Mouse (Mus musculus) limb, embryonic 11.5 days (tissue): ENCODE measurements at regions not wholly inside any gene's neighbourhood (a gene's known extent, or its start where the extent isn't known, plus 50 kb on each side); places are given as distances from the start of the nearest gene placed in this dataset.
A peak's percentile ranks its signal among the peaks of the same experiment; 100 is the strongest.

Source experiments
- ATAC-seq: fragments of 200-750 bp; cut with Nextera tagmentation; 2 replicates; pipeline ENCODE4 v1.8.0; 2017; ENCODE audit warnings: low read depth; ENCODE audit not compliant: insufficient number of reproducible peaks, low FRiP score, low TSS enrichment
- DNase-seq: peaks from one replicate; pipeline ENCODE4 v3.0.0-alpha.2; 2015; ENCODE audit warnings: low spot score
- H3K27ac ChIP-seq: fragments of 300-500 bp; sonication (generic); replicated peaks from 2 replicates; pipeline ENCODE4 v1.5.1; 2014; ENCODE audit warnings: low read depth, mild to moderate bottlenecking, low read length
- H3K27me3 ChIP-seq: fragments of 300-500 bp; sonication (generic); 2 replicates; pipeline ENCODE4 v1.6.1; 2014; ENCODE audit warnings: mild to moderate bottlenecking, low read length, mixed read lengths; ENCODE audit not compliant: control insufficient read depth, insufficient read depth
- H3K36me3 ChIP-seq: fragments of 300-500 bp; sonication (generic); 2 replicates; pipeline ENCODE4 v1.6.1; 2014; ENCODE audit warnings: mild to moderate bottlenecking, low read length, moderate library complexity, mixed read lengths; ENCODE audit not compliant: control insufficient read depth, insufficient read depth
- H3K4me1 ChIP-seq: fragments of 300-500 bp; sonication (generic); 2 replicates; pipeline ENCODE4 v1.6.1; 2014; ENCODE audit warnings: low read length, mixed read lengths; ENCODE audit not compliant: control insufficient read depth, insufficient read depth
- H3K4me2 ChIP-seq: fragments of 300-500 bp; sonication (generic); 2 replicates; pipeline ENCODE4 v1.6.1; 2014; ENCODE audit warnings: low read depth, mild to moderate bottlenecking, moderate library complexity; ENCODE audit not compliant: severe bottlenecking
- H3K4me3 ChIP-seq: fragments of 300-500 bp; sonication (generic); 2 replicates; pipeline ENCODE4 v1.5.1; 2014; ENCODE audit warnings: low read depth, low read length
- H3K9ac ChIP-seq: fragments of 300-500 bp; sonication (generic); 2 replicates; pipeline ENCODE4 v1.6.1; 2014; ENCODE audit warnings: mild to moderate bottlenecking, low read length
- H3K9me3 ChIP-seq: fragments of 300-500 bp; sonication (generic); 2 replicates; pipeline ENCODE4 v1.6.1; 2016; ENCODE audit warnings: low read length; ENCODE audit not compliant: control insufficient read depth
- WGBS: fragments of 180-500 bp; shearing (Covaris S2); extraction: QIAGEN DNeasy Blood & Tissue Kit; methylation state at CpG from one replicate; pipeline ENCODE4 v1.1.7; 2014; 5-methylcytosine and 5-hydroxymethylcytosine counted together

- Histone ChIP-seq H3K9me3 (no peaks in the 10 kb centered on the region), H3K9ac (no peak overlapping the region), H3K36me3 (no peaks in the 10 kb centered on the region), H3K4me1 (0 out of 2 replicates have a peak, but pooled peaks cover 3% of the 10 kb centered on the region), H3K4me2 (no peak overlapping the region), H3K4me3 (no peak overlapping the region), H3K27me3 (no peaks in the 10 kb centered on the region), H3K27ac (no peak overlapping the region)
- ATAC-seq = no peak
- DNase-seq = no peak
- 77% methylated on average over 11 of the region's 11 CpGs for WGBS
Observed at GRCm38 (mm10) chr3:35464212-35464911, 289.5 kb upstream of the Atp11b start.

DNA sequence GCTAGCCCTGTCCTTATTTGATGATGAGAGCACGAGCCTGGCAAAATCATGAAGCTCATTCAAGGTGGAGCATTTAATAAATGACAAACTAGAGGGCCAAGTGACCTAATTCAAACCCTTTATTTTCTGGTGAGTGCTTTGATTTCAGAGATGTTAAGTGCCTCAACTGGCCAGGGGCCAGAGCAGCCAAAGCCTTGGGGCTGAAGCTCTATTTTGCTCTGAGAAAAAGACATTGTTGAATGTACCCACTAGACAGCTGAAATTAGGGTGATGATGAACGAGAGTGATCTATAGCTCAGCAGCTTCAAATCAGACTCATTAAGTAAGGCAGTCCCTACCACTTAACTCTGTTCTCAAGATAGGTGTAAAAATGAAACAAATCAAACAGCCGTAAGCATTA, 287.9 kb upstream of the Atp11b start:
- no peaks in the 10 kb centered on the region for H3K36me3 ChIP-seq
- ATAC-seq (no peak), DNase-seq (no peak)
- H3K4me2 ChIP-seq = no peak overlapping the region
- WGBS = 81% methylated on average over 3 of the region's 3 CpGs
- H3K27ac ChIP-seq = no peak overlapping the region
- no peaks in the 10 kb centered on the region for H3K9me3 ChIP-seq
- H3K27me3 ChIP-seq = no peaks in the 10 kb centered on the region
- H3K4me1 ChIP-seq = 0 out of 2 replicates have a peak, but pooled peaks cover 3% of the 10 kb centered on the region
- no peak overlapping the region for H3K4me3 ChIP-seq
- no peak overlapping the region for H3K9ac ChIP-seq

- H3K27me3 ChIP-seq = no peaks in the 10 kb centered on the region
- no peaks in the 10 kb centered on the region for H3K4me1 ChIP-seq
- WGBS = 91% methylated on average over 7 of the region's 7 CpGs
- no peak overlapping the region for H3K9ac ChIP-seq
- no peak for DNase-seq
- ATAC-seq = no peak
- H3K27ac ChIP-seq = no peak overlapping the region
- H3K4me2 ChIP-seq = no peak overlapping the region
- no peaks in the 10 kb centered on the region for H3K36me3 ChIP-seq
- H3K9me3 ChIP-seq = no peaks in the 10 kb centered on the region
- H3K4me3 ChIP-seq = no peak overlapping the region
Observed at GRCm38 (mm10) chr3:35473351-35473750, 280.6 kb upstream of the Atp11b start.

GRCm38 (mm10) chr3:35474361-35474760, 279.5 kb upstream of the Atp11b start:
- Histone ChIP-seq H3K4me2 (no peak overlapping the region), H3K9me3 (no peaks in the 10 kb centered on the region), H3K9ac (no peak overlapping the region), H3K27me3 (no peaks in the 10 kb centered on the region), H3K27ac (no peak overlapping the region), H3K36me3 (no peaks in the 10 kb centered on the region), H3K4me1 (no peaks in the 10 kb centered on the region), H3K4me3 (no peak overlapping the region)
- WGBS = 11% methylated on average over 6 of the region's 6 CpGs
- DNase-seq (peak; percentile 63), ATAC-seq (peak; percentile 82; the same call in 1 of the 2 replicates)

DNA sequence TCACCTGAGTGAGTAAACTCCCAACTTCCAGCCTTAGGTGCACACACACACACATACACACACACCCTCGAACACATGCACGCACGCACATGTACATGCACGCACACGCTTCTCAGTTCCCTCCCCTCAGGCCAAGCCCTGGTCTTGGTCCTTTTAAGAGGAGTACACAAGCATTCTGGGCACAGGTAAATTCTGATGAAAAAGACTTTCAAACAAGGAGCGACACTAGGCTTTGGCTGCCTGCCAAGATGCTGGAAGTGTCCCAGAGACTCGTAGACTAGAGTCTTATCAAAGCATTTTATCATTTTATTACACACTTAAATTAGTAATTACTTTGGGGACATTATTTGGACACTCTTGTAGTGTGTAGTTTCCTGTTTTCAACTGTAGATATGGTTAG, 278.6 kb upstream of the Atp11b start:
- no peaks in the 10 kb centered on the region for H3K36me3 ChIP-seq
- no peaks in the 10 kb centered on the region for H3K9me3 ChIP-seq
- no peak overlapping the region for H3K4me3 ChIP-seq
- no peak for DNase-seq
- no peak for ATAC-seq
- no peak overlapping the region for H3K9ac ChIP-seq
- no peak overlapping the region for H3K27ac ChIP-seq
- 87% methylated on average over 7 of the region's 7 CpGs for WGBS
- no peaks in the 10 kb centered on the region for H3K4me1 ChIP-seq
- no peaks in the 10 kb centered on the region for H3K27me3 ChIP-seq
- H3K4me2 ChIP-seq = no peak overlapping the region

DNA sequence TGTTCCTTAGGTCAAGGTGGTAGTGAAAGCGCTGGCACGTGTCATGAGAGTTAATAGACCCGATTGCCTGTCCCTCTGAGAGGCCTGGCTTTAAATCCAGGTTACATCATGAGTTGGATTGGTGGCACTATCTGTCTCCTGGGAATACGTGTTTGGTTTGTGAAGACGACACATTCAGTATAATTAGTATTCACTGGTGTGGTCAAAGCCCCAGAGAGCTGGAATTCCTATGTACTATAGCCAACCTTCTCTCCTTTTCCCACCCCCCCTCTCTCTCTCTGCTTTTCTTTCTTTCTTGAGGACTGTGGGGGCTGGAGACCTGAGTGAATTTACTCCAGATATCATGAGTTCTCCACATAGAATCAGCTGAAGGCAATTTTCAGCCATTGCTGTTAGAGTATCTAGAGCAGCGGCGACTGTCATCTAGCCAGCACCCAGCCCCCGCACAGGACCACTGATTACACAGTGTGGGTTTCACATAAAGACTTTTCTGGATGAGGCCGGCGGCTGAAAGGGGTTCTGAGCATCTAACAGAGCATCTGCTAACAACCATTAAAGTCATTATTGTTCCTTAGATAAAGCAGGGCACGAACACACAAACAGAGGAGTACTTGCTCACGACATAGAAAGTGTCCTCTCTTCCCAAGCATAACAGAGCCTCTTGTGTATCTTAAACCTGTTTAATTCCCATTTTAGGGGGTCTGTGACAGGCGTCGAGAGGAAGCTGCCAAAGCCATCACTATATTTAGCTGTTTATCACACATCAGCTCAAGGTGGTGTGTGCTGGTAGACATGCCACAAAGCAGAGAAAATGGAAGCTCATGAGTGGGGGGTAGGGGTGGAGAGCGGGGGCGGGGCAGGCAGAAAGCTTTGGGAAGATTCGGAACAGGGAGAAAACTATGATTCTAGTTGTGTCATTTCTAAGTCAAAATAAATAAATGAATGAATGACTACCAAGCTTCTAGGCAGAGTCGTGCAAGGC, 272.9 kb upstream of the Atp11b start:
- WGBS = 79% methylated on average over 18 of the region's 18 CpGs
- Histone ChIP-seq H3K9ac (no peak overlapping the region), H3K27me3 (0 out of 2 replicates have a peak, but pooled peaks cover 4% of the 10 kb centered on the region), H3K4me1 (no peaks in the 10 kb centered on the region), H3K4me2 (no peak overlapping the region), H3K36me3 (no peaks in the 10 kb centered on the region), H3K9me3 (no peaks in the 10 kb centered on the region), H3K4me3 (no peak overlapping the region), H3K27ac (no peak overlapping the region)
- ATAC-seq = no peak
- no peak for DNase-seq

DNA sequence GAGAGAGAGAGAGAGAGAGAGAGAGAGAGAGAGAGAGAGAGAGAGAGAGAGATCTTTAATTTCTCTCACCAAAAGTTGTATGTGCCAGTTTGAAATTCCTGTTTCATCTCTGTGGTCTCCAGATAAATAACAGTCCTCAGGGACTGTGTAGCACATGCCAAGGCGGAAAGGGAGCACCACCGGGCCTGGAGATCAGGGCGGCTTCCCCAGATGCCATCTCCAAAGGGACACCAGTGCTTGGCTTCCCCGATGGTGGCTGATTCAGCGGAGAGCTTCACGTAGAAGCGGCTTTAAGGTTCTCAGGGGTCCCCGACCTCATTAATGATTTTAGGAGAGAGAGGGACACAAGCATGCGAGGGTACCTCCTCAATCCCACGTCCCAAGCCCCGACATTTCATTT, 272.1 kb upstream of the Atp11b start:
- DNase-seq = no peak
- no peaks in the 10 kb centered on the region for H3K4me1 ChIP-seq
- H3K9me3 ChIP-seq = no peaks in the 10 kb centered on the region
- H3K4me2 ChIP-seq = no peak overlapping the region
- no peak overlapping the region for H3K27ac ChIP-seq
- no peaks in the 10 kb centered on the region for H3K36me3 ChIP-seq
- WGBS = 44% methylated on average over 11 of the region's 11 CpGs
- ATAC-seq = no peak
- no peak overlapping the region for H3K9ac ChIP-seq
- H3K4me3 ChIP-seq = no peak overlapping the region
- H3K27me3 ChIP-seq = 0 out of 2 replicates have a peak, but pooled peaks cover 4% of the 10 kb centered on the region

DNA sequence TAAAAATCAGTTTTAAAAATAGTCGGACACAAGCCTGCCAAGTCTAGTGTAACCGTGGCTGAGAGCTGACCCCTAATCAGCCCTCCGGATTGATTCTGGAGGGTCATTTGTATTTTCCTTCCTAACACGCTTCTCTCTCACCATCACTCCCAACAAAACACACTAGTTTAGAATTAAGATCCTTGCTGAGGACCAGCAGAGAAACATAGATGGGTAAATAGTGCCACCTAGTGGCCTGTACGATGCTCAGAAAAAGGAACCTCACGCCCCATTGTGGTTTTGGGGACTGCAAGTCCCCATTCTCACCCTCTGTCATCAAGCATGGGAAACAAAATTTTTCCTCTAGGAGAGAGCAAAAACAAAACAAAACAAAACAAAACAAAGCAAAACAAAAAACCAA, 271.6 kb upstream of the Atp11b start:
- Histone ChIP-seq H3K36me3 (no peaks in the 10 kb centered on the region), H3K9ac (no peak overlapping the region), H3K4me3 (no peak overlapping the region), H3K4me1 (no peaks in the 10 kb centered on the region), H3K27me3 (0 out of 2 replicates have a peak, but pooled peaks cover 4% of the 10 kb centered on the region), H3K27ac (no peak overlapping the region), H3K9me3 (no peaks in the 10 kb centered on the region), H3K4me2 (no peak overlapping the region)
- DNase-seq (peak; percentile 71), ATAC-seq (no peak)
- 9% methylated on average over 6 of the region's 6 CpGs for WGBS
